Mouse (Mus musculus): ENCODE results near the gene Notch1. TPM values are rescaled to one million over a fixed set of nuclear protein-coding genes. Genes with fewer than 3 reads are reported as not detected.

The Notch1 gene
- polyA plus RNA-seq, 1 experiment from 2014 or later, result 47.5 TPM

DNA sequence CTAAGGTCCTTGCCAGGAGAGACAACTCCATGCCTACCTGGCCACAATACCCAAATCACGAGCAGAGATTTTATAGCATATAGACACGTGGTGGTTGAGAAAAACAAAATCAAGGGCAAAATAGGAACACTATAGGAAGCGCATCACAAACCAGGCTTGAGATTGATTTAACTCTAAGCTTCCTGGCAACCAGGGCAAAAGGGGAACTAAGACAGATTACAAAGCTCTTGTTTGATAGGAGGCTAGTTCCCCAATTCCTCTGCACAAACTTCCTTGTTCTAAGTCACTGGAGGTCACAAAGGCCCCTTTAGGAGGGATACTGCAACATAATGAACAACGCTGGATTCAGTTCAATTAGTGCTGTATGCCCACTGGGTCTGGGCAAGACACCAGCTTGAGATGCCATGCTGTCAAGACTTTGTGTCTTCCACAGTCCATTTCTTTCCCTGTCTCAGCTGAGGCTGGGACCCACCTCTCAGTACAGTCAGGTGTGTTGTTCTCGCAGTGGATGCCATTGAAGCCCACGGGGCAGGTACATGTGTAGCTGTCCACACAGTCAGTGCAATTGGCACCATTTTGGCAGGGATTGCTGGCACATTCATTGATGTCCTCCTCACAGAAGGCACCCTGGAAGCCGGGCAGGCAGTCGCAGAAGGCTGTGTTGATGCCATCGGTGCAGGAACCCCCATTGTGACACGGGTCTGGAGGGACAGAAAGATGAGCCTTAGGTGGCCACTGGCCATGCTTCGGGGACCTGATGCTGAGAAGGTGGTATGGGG is 44.0 kb downstream of the Notch1 start:
- H3K4me1 ChIP-seq (ENCODE audit: control insufficient read depth, insufficient read depth, low read length), result peaks cover 17% of the 10 kb centered on the region
- H3K27ac ChIP-seq (ENCODE audit: low read depth, low read length), result no peak overlapping the region
- no peaks in the 10 kb centered on the region for H3K27me3 ChIP-seq (ENCODE audit: control insufficient read depth, insufficient read depth, low read length)
- DNase-seq (ENCODE audit: low spot score, missing footprints) (no peak), ATAC-seq (ENCODE audit: low FRiP score) (no peak)
- H3K36me3 ChIP-seq (ENCODE audit: control insufficient read depth, insufficient read depth, low read length), result peaks cover 67% of the 10 kb centered on the region
- no peak overlapping the region for H3K4me3 ChIP-seq (ENCODE audit: low read depth, low read length)
- no peak overlapping the region for H3K4me2 ChIP-seq
- H3K9ac ChIP-seq (ENCODE audit: low read length), result no peak overlapping the region
- no peaks in the 10 kb centered on the region for H3K9me3 ChIP-seq (ENCODE audit: control insufficient read depth, low read length)
- WGBS, result 94% methylated on average over 11 of the region's 11 CpGs

- peaks cover 68% of the 10 kb centered on the region for H3K36me3 ChIP-seq (ENCODE audit: control insufficient read depth, insufficient read depth, low read length)
- ATAC-seq (ENCODE audit: low FRiP score) (no peak), DNase-seq (ENCODE audit: low spot score, missing footprints) (no peak)
- 93% methylated on average over 6 of the region's 6 CpGs for WGBS
- no peak overlapping the region for H3K9ac ChIP-seq (ENCODE audit: low read length)
- no peaks in the 10 kb centered on the region for H3K27me3 ChIP-seq (ENCODE audit: control insufficient read depth, insufficient read depth, low read length)
- H3K4me3 ChIP-seq (ENCODE audit: low read depth, low read length), result no peak overlapping the region
- no peaks in the 10 kb centered on the region for H3K9me3 ChIP-seq (ENCODE audit: control insufficient read depth, low read length)
- peaks cover 17% of the 10 kb centered on the region for H3K4me1 ChIP-seq (ENCODE audit: control insufficient read depth, insufficient read depth, low read length)
- H3K27ac ChIP-seq (ENCODE audit: low read depth, low read length), result no peak overlapping the region
- H3K4me2 ChIP-seq, result no peak overlapping the region
These were observed 44.7 kb downstream of the Notch1 start for GRCm38 (mm10) chr2:26471652-26472285.

- Histone ChIP-seq H3K27me3 (ENCODE audit: control insufficient read depth, insufficient read depth, low read length) (no peaks in the 10 kb centered on the region), H3K4me2 (no peak overlapping the region), H3K4me1 (ENCODE audit: control insufficient read depth, insufficient read depth, low read length) (peaks cover 10% of the 10 kb centered on the region; the same call in 1 of the 2 replicates), H3K9ac (ENCODE audit: low read length) (no peak overlapping the region), H3K4me3 (ENCODE audit: low read depth, low read length) (no peak overlapping the region), H3K27ac (ENCODE audit: low read depth, low read length) (no peak overlapping the region), H3K9me3 (ENCODE audit: control insufficient read depth, low read length) (no peaks in the 10 kb centered on the region), H3K36me3 (ENCODE audit: control insufficient read depth, insufficient read depth, low read length) (peaks cover 66% of the 10 kb centered on the region)
- ATAC-seq (ENCODE audit: low FRiP score) (no peak), DNase-seq (ENCODE audit: low spot score, missing footprints) (no peak)
- WGBS, result 97% methylated on average over 17 of the region's 17 CpGs
These were observed 45.5 kb downstream of the Notch1 start for GRCm38 (mm10) chr2:26470967-26471366.

GRCm38 (mm10) chr2:26468376-26468775 is 48.1 kb downstream of the Notch1 start:
- no peak overlapping the region for H3K9ac ChIP-seq (ENCODE audit: low read length)
- H3K4me3 ChIP-seq (ENCODE audit: low read depth, low read length), result no peak overlapping the region
- DNase-seq (ENCODE audit: low spot score, missing footprints) (no peak), ATAC-seq (ENCODE audit: low FRiP score) (no peak)
- peaks cover 58% of the 10 kb centered on the region for H3K36me3 ChIP-seq (ENCODE audit: control insufficient read depth, insufficient read depth, low read length)
- no peaks in the 10 kb centered on the region for H3K4me1 ChIP-seq (ENCODE audit: control insufficient read depth, insufficient read depth, low read length)
- no peaks in the 10 kb centered on the region for H3K27me3 ChIP-seq (ENCODE audit: control insufficient read depth, insufficient read depth, low read length)
- no peaks in the 10 kb centered on the region for H3K9me3 ChIP-seq (ENCODE audit: control insufficient read depth, low read length)
- no peak overlapping the region for H3K4me2 ChIP-seq
- 95% methylated on average over 15 of the region's 15 CpGs for WGBS
- no peak overlapping the region for H3K27ac ChIP-seq (ENCODE audit: low read depth, low read length)

GRCm38 (mm10) chr2:26463412-26463811 is 53.1 kb downstream of the Notch1 start:
- Histone ChIP-seq H3K4me2 (no peak overlapping the region), H3K9ac (ENCODE audit: low read length) (no peak overlapping the region), H3K27me3 (ENCODE audit: control insufficient read depth, insufficient read depth, low read length) (no peaks in the 10 kb centered on the region), H3K36me3 (ENCODE audit: control insufficient read depth, insufficient read depth, low read length) (peaks cover 56% of the 10 kb centered on the region), H3K27ac (ENCODE audit: low read depth, low read length) (no peak overlapping the region), H3K4me1 (ENCODE audit: control insufficient read depth, insufficient read depth, low read length) (no peaks in the 10 kb centered on the region), H3K4me3 (ENCODE audit: low read depth, low read length) (no peak overlapping the region), H3K9me3 (ENCODE audit: control insufficient read depth, low read length) (no peaks in the 10 kb centered on the region)
- WGBS, result 94% methylated on average over 6 of the region's 6 CpGs
- no peak for ATAC-seq (ENCODE audit: low FRiP score)
- no peak for DNase-seq (ENCODE audit: low spot score, missing footprints)

DNA sequence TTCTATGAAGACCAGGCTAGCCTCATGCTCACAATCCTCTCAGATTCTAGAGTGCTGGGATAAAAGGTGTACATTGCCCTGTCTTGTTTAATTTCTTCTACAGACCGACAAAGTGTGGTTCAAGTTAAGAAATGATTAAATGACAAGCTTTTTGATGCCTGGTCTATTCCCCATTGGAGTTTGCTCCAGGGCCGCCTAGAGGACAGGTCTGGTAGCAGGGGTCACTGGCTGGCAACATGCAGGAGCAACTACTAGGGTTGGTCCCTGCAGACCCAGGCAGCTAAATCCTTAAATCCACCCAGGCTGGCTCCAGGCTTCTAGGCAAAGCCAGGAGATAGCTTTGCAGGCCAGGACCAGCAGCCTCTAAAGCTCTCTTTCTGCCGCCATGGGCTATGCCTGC is 53.5 kb downstream of the Notch1 start:
- no peak overlapping the region for H3K27ac ChIP-seq (ENCODE audit: low read depth, low read length)
- DNase-seq (ENCODE audit: low spot score, missing footprints) (no peak), ATAC-seq (ENCODE audit: low FRiP score) (no peak)
- H3K4me3 ChIP-seq (ENCODE audit: low read depth, low read length), result no peak overlapping the region
- no peaks in the 10 kb centered on the region for H3K4me1 ChIP-seq (ENCODE audit: control insufficient read depth, insufficient read depth, low read length)
- no peak overlapping the region for H3K4me2 ChIP-seq
- no peaks in the 10 kb centered on the region for H3K9me3 ChIP-seq (ENCODE audit: control insufficient read depth, low read length)
- H3K36me3 ChIP-seq (ENCODE audit: control insufficient read depth, insufficient read depth, low read length), result peaks cover 57% of the 10 kb centered on the region
- 84% methylated on average over 3 of the region's 3 CpGs for WGBS
- no peaks in the 10 kb centered on the region for H3K27me3 ChIP-seq (ENCODE audit: control insufficient read depth, insufficient read depth, low read length)
- H3K9ac ChIP-seq (ENCODE audit: low read length), result no peak overlapping the region

DNA sequence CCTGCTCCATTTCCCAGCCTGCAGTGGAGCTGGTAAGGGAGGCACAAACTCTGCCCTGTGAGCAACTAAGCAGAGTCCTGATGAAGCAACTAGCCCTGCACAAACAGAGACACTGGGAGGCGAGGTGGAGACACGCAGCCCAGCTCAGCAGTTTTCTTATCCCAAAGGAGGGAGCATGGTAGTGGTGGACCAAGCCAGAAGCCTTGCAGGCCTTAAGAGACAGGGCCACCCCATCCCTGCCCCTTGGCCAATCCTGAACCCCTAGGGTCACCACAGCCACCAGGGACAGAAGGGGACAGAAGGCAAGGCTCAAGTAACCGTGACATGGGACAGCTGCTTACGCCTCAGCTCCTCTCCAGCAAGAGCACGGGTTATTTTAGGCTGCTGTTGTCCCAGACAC is 54.8 kb downstream of the Notch1 start:
- ATAC-seq (ENCODE audit: low FRiP score), result no peak
- no peak for DNase-seq (ENCODE audit: low spot score, missing footprints)
- no peaks in the 10 kb centered on the region for H3K27me3 ChIP-seq (ENCODE audit: control insufficient read depth, insufficient read depth, low read length)
- WGBS, result 90% methylated on average over 5 of the region's 5 CpGs
- no peaks in the 10 kb centered on the region for H3K9me3 ChIP-seq (ENCODE audit: control insufficient read depth, low read length)
- no peak overlapping the region for H3K4me3 ChIP-seq (ENCODE audit: low read depth, low read length)
- no peaks in the 10 kb centered on the region for H3K4me1 ChIP-seq (ENCODE audit: control insufficient read depth, insufficient read depth, low read length)
- peaks cover 44% of the 10 kb centered on the region for H3K36me3 ChIP-seq (ENCODE audit: control insufficient read depth, insufficient read depth, low read length)
- no peak overlapping the region for H3K9ac ChIP-seq (ENCODE audit: low read length)
- no peak overlapping the region for H3K4me2 ChIP-seq
- no peak overlapping the region for H3K27ac ChIP-seq (ENCODE audit: low read depth, low read length)

GRCm38 (mm10) chr2:26460837-26461236 is 55.6 kb downstream of the Notch1 start:
- H3K36me3 ChIP-seq (ENCODE audit: control insufficient read depth, insufficient read depth, low read length), result peaks cover 41% of the 10 kb centered on the region
- H3K27me3 ChIP-seq (ENCODE audit: control insufficient read depth, insufficient read depth, low read length), result no peaks in the 10 kb centered on the region
- DNase-seq (ENCODE audit: low spot score, missing footprints) (no peak), ATAC-seq (ENCODE audit: low FRiP score) (no peak)
- no peak overlapping the region for H3K27ac ChIP-seq (ENCODE audit: low read depth, low read length)
- 90% methylated on average over 13 of the region's 13 CpGs for WGBS
- H3K9ac ChIP-seq (ENCODE audit: low read length), result no peak overlapping the region
- no peaks in the 10 kb centered on the region for H3K4me1 ChIP-seq (ENCODE audit: control insufficient read depth, insufficient read depth, low read length)
- no peaks in the 10 kb centered on the region for H3K9me3 ChIP-seq (ENCODE audit: control insufficient read depth, low read length)
- no peak overlapping the region for H3K4me2 ChIP-seq
- no peak overlapping the region for H3K4me3 ChIP-seq (ENCODE audit: low read depth, low read length)

DNA sequence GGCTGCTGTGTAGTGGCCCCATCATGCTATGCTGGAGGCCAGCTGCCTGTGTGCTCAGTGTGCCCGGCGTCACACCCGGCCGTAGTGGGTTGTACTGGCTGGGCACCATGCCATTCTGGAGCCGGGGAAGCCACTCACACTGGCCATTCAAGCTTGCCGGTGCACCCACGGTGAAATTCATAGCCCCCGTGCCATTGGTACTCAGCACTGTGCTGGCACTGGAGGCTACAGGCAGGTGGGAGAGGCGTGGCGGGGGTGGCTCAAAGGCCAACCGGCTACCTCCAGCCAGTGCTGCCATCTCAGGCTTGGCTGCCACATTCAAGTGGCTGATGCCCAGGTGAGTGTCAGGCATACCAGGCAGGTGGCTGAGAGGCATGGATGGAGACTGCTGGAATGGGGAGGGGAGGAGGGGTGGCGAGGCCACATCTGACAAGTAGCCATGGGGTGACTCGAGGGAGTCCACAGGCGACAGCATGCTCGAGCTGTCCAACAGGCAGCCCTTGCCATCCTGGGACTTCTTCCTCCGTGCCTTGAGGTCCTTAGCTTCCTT is 56.3 kb downstream of the Notch1 start:
- Histone ChIP-seq H3K9me3 (ENCODE audit: control insufficient read depth, low read length) (no peaks in the 10 kb centered on the region), H3K36me3 (ENCODE audit: control insufficient read depth, insufficient read depth, low read length) (peaks cover 41% of the 10 kb centered on the region), H3K4me1 (ENCODE audit: control insufficient read depth, insufficient read depth, low read length) (no peaks in the 10 kb centered on the region), H3K27me3 (ENCODE audit: control insufficient read depth, insufficient read depth, low read length) (no peaks in the 10 kb centered on the region), H3K9ac (ENCODE audit: low read length) (no peak overlapping the region), H3K4me3 (ENCODE audit: low read depth, low read length) (no peak overlapping the region), H3K27ac (ENCODE audit: low read depth, low read length) (no peak overlapping the region), H3K4me2 (no peak overlapping the region)
- peak; percentile 7; the same call in 1 of the 2 replicates for ATAC-seq (ENCODE audit: low FRiP score)
- WGBS, result 94% methylated on average over 16 of the region's 16 CpGs
- no peak for DNase-seq (ENCODE audit: low spot score, missing footprints)

All from midbrain, embryonic 11.5 days (tissue).